Mouse (Mus musculus) neural tube, embryonic 15.5 days (tissue): ENCODE data around the gene Tcea3. TPM values are rescaled to one million over a fixed set of nuclear protein-coding genes. Genes with fewer than 3 reads are reported as not detected.

ENCODE experiments used
- ATAC-seq: fragments of 200-750 bp; cut with Nextera tagmentation; 2 replicates; pipeline ENCODE4 v1.8.0; 2017; ENCODE audit warnings: mild to moderate bottlenecking, moderate TSS enrichment, moderate library complexity; ENCODE audit not compliant: low FRiP score
- H3K27ac ChIP-seq: fragments of 300-500 bp; sonication (generic); replicated peaks from 2 replicates; pipeline ENCODE4 v1.5.1; 2015; ENCODE audit warnings: mild to moderate bottlenecking, inconsistent platforms
- H3K27me3 ChIP-seq: fragments of 300-500 bp; sonication (generic); replicated peaks from 2 replicates; pipeline ENCODE4 v1.6.1; 2015; ENCODE audit warnings: inconsistent platforms
- H3K36me3 ChIP-seq: fragments of 300-500 bp; sonication (generic); 2 replicates; pipeline ENCODE4 v1.6.1; 2015; ENCODE audit warnings: inconsistent platforms
- H3K4me1 ChIP-seq: fragments of 300-500 bp; sonication (generic); 2 replicates; pipeline ENCODE4 v1.6.1; 2015; ENCODE audit warnings: inconsistent platforms
- H3K4me2 ChIP-seq: fragments of 300-500 bp; sonication (generic); 2 replicates; pipeline ENCODE4 v1.6.1; 2015; ENCODE audit warnings: inconsistent platforms, mild to moderate bottlenecking, moderate library complexity
- H3K4me3 ChIP-seq: fragments of 300-500 bp; sonication (generic); replicated peaks from 2 replicates; pipeline ENCODE4 v1.5.1; 2015; ENCODE audit warnings: mild to moderate bottlenecking, inconsistent platforms
- H3K9ac ChIP-seq: fragments of 300-500 bp; sonication (generic); replicated peaks from 2 replicates; pipeline ENCODE4 v1.6.1; 2015; ENCODE audit warnings: mild to moderate bottlenecking, inconsistent platforms
- H3K9me3 ChIP-seq: fragments of 300-500 bp; sonication (generic); replicated peaks from 2 replicates; pipeline ENCODE4 v1.6.1; 2016; ENCODE audit warnings: inconsistent platforms
- WGBS: fragments of 180-500 bp; shearing (Covaris S2); methylation state at CpG from one replicate; pipeline ENCODE4 v1.1.7; 2015; ENCODE audit warnings: mixed read lengths; 5-methylcytosine and 5-hydroxymethylcytosine counted together
- polyA plus RNA-seq: library from polyadenylated mRNA; unstranded; fragments of >200 nt; fragmentation: Nextera tagmentation; extraction: Ambion mirVana; gene quantifications from 2 replicates; pipeline ENCODE4 v1.2.1, GENCODE M21; 2015

Tcea3 gene
- polyA plus RNA-seq, 1 experiment from 2014 or later, result 2.2 TPM

GRCm38 (mm10) chr4:136283783-136284182 is 36.3 kb downstream of the Tcea3 start:
- Histone ChIP-seq H3K4me2 (peak overlapping the region; percentile 94), H3K4me1 (peaks cover 43% of the 10 kb centered on the region), H3K4me3 (peak overlapping the region; percentile 78; the same call in 1 of the 2 replicates), H3K9ac (no peak overlapping the region), H3K36me3 (peaks cover 15% of the 10 kb centered on the region), H3K27me3 (peaks cover 6% of the 10 kb centered on the region), H3K9me3 (no peaks in the 10 kb centered on the region), H3K27ac (peak overlapping the region; percentile 89)
- 23% methylated on average over 2 of the region's 2 CpGs for WGBS
- peak; percentile 45; the same call in 1 of the 2 replicates for ATAC-seq

- H3K9me3 ChIP-seq, result no peaks in the 10 kb centered on the region
- ATAC-seq, result peak; percentile 15; the same call in 1 of the 2 replicates
- H3K36me3 ChIP-seq, result peaks cover 22% of the 10 kb centered on the region
- peak within 1 kb of the TSS; percentile 89 for H3K27ac ChIP-seq
- peak within 1 kb of the TSS; percentile 94 for H3K4me2 ChIP-seq
- H3K4me1 ChIP-seq, result peaks cover 45% of the 10 kb centered on the region
- peaks cover 12% of the 10 kb centered on the region for H3K27me3 ChIP-seq
- peak within 1 kb of the TSS; percentile 56 for H3K9ac ChIP-seq
- H3K4me3 ChIP-seq, result peak within 1 kb of the TSS; percentile 78
- WGBS, result 21% methylated on average over 5 of the region's 5 CpGs
These were observed 36.9 kb downstream of the Tcea3 start, which contains the start of gene Zfp46 for GRCm38 (mm10) chr4:136284455-136284854. Gene Zfp46 (plus strand): TSS chr4:136284683.

- 20% methylated on average over 6 of the region's 6 CpGs for WGBS
- Histone ChIP-seq H3K4me3 (peak overlapping the region; percentile 78), H3K27me3 (peaks cover 12% of the 10 kb centered on the region), H3K36me3 (peaks cover 26% of the 10 kb centered on the region), H3K4me2 (peak overlapping the region; percentile 94), H3K9ac (peak overlapping the region; percentile 56), H3K9me3 (no peaks in the 10 kb centered on the region), H3K4me1 (peaks cover 45% of the 10 kb centered on the region), H3K27ac (peak overlapping the region; percentile 89)
- no peak for ATAC-seq
These were observed 37.4 kb downstream of the Tcea3 start for GRCm38 (mm10) chr4:136284891-136285290.

GRCm38 (mm10) chr4:136285348-136285810 is 37.9 kb downstream of the Tcea3 start:
- H3K4me2 ChIP-seq, result peak overlapping the region; percentile 94
- peak; percentile 93 for ATAC-seq
- 0% methylated on average over 25 of the region's 25 CpGs for WGBS

GRCm38 (mm10) chr4:136285811-136286371 is 38.4 kb downstream of the Tcea3 start:
- H3K4me3 ChIP-seq, result peak overlapping the region; percentile 78
- peaks cover 36% of the 10 kb centered on the region for H3K36me3 ChIP-seq
- H3K9me3 ChIP-seq, result no peaks in the 10 kb centered on the region
- under 1% methylated on average over 29 of the region's 29 CpGs for WGBS
- H3K27ac ChIP-seq, result peak overlapping the region; percentile 89
- H3K27me3 ChIP-seq, result peaks cover 12% of the 10 kb centered on the region
- ATAC-seq, result peak; percentile 89
- H3K9ac ChIP-seq, result peak overlapping the region; percentile 75
- H3K4me1 ChIP-seq, result peaks cover 55% of the 10 kb centered on the region
- peak overlapping the region; percentile 94 for H3K4me2 ChIP-seq

More at GRCm38 (mm10) chr4:136285348-136285810, 37.9 kb downstream of the Tcea3 start:
- H3K4me3 ChIP-seq, result peak overlapping the region; percentile 78
- peak overlapping the region; percentile 89 for H3K27ac ChIP-seq
- peaks cover 12% of the 10 kb centered on the region for H3K27me3 ChIP-seq
- H3K36me3 ChIP-seq, result peaks cover 31% of the 10 kb centered on the region
- H3K9ac ChIP-seq, result peak overlapping the region; percentile 56
- no peaks in the 10 kb centered on the region for H3K9me3 ChIP-seq
- peaks cover 50% of the 10 kb centered on the region for H3K4me1 ChIP-seq

GRCm38 (mm10) chr4:136289918-136290780 is 42.6 kb downstream of the Tcea3 start:
- 34% methylated on average over 66 of the region's 66 CpGs for WGBS
- Histone ChIP-seq H3K4me3 (no peak overlapping the region), H3K9me3 (no peaks in the 10 kb centered on the region), H3K27me3 (peaks cover 12% of the 10 kb centered on the region), H3K4me1 (peaks cover 29% of the 10 kb centered on the region), H3K36me3 (peaks cover 74% of the 10 kb centered on the region), H3K4me2 (peak overlapping the region; percentile 17; the same call in 1 of the 2 replicates), H3K9ac (no peak overlapping the region), H3K27ac (no peak overlapping the region)
- ATAC-seq, result no peak

- H3K36me3 ChIP-seq, result peaks cover 78% of the 10 kb centered on the region
- peak overlapping the region; percentile 17; the same call in 1 of the 2 replicates for H3K4me2 ChIP-seq
- 32% methylated on average over 39 of the region's 39 CpGs for WGBS
- H3K27ac ChIP-seq, result no peak overlapping the region
- peaks cover 12% of the 10 kb centered on the region for H3K27me3 ChIP-seq
- no peak overlapping the region for H3K9ac ChIP-seq
- H3K4me1 ChIP-seq, result peaks cover 29% of the 10 kb centered on the region
- no peak for ATAC-seq
- no peaks in the 10 kb centered on the region for H3K9me3 ChIP-seq
- H3K4me3 ChIP-seq, result no peak overlapping the region
These were observed 43.5 kb downstream of the Tcea3 start for GRCm38 (mm10) chr4:136290781-136291595.

GRCm38 (mm10) chr4:136291692-136292091 is 44.2 kb downstream of the Tcea3 start:
- Histone ChIP-seq H3K4me1 (peaks cover 24% of the 10 kb centered on the region), H3K27me3 (peaks cover 12% of the 10 kb centered on the region), H3K27ac (no peak overlapping the region), H3K4me3 (no peak overlapping the region), H3K9ac (no peak overlapping the region), H3K9me3 (no peaks in the 10 kb centered on the region), H3K4me2 (no peak overlapping the region), H3K36me3 (peaks cover 80% of the 10 kb centered on the region)
- ATAC-seq, result no peak
- 95% methylated on average over 6 of the region's 6 CpGs for WGBS

- Histone ChIP-seq H3K4me3 (no peak overlapping the region), H3K27ac (no peak overlapping the region), H3K36me3 (peaks cover 49% of the 10 kb centered on the region), H3K9ac (no peak overlapping the region), H3K9me3 (no peaks in the 10 kb centered on the region), H3K27me3 (no peaks in the 10 kb centered on the region), H3K4me2 (no peak overlapping the region), H3K4me1 (peaks cover under 1% of the 10 kb centered on the region; the same call in 1 of the 2 replicates)
- 75% methylated on average over 7 of the region's 7 CpGs for WGBS
- no peak for ATAC-seq
These were observed 48.4 kb downstream of the Tcea3 start for GRCm38 (mm10) chr4:136295941-136296340.

- no peak for ATAC-seq
- Histone ChIP-seq H3K4me3 (no peak overlapping the region), H3K36me3 (peaks cover 5% of the 10 kb centered on the region; the same call in 1 of the 2 replicates), H3K4me1 (no peaks in the 10 kb centered on the region), H3K27ac (no peak overlapping the region), H3K9me3 (no peaks in the 10 kb centered on the region), H3K9ac (no peak overlapping the region), H3K27me3 (no peaks in the 10 kb centered on the region), H3K4me2 (no peak overlapping the region)
- 83% methylated on average over 4 of the region's 4 CpGs for WGBS
These were observed 54.9 kb downstream of the Tcea3 start for GRCm38 (mm10) chr4:136302462-136302861.

GRCm38 (mm10) chr4:136304181-136304580 is 56.7 kb downstream of the Tcea3 start:
- Histone ChIP-seq H3K9me3 (no peaks in the 10 kb centered on the region), H3K4me3 (no peak overlapping the region), H3K36me3 (no peaks in the 10 kb centered on the region), H3K27ac (no peak overlapping the region), H3K27me3 (no peaks in the 10 kb centered on the region), H3K9ac (no peak overlapping the region), H3K4me2 (no peak overlapping the region), H3K4me1 (peaks cover under 1% of the 10 kb centered on the region; the same call in 1 of the 2 replicates)
- ATAC-seq, result no peak
- 45% methylated on average over 2 of the region's 2 CpGs for WGBS
